Mouse (Mus musculus): ENCODE measurements around the gene Pcmt1. TPM values are rescaled to one million over a fixed set of nuclear protein-coding genes. Genes with fewer than 3 reads are reported as not detected.
"Not testable (repeated sequence)": the region's sequence is repeated elsewhere in the genome, so short reads cannot be mapped to it uniquely, and the experiment has no call there.

Gene Pcmt1
- polyA plus RNA-seq, 1 experiment, result 17.4 TPM

DNA sequence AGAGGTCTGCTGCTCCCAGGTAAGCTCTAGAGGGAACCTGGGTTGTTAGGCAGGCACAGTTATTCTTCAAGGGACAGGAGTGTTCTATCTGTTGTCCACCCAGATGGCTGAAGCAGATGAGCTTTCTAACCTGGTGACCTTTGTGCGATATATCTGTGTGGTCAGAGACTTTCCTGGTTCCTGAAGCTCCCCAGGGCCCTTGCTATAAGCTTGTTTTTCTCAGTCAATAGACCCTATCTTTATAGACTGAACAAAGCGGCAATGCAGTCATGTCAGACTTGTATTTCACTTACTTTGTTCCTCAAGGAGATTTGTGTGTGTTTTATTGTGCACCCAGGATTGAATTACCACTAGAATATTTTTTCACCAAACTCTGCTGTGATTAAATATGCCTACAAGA, 29.9 kb downstream of the Pcmt1 start:
- WGBS, result 78% methylated on average over 2 of the region's 2 CpGs
- no peak for DNase-seq (ENCODE audit: low read depth, low spot score)

- 88% methylated on average over 4 of the region's 4 CpGs for WGBS
- no peak for DNase-seq (ENCODE audit: low read depth, low spot score)
Observed at GRCm38 (mm10) chr10:7649059-7649458, 31.9 kb downstream of the Pcmt1 start.

DNA sequence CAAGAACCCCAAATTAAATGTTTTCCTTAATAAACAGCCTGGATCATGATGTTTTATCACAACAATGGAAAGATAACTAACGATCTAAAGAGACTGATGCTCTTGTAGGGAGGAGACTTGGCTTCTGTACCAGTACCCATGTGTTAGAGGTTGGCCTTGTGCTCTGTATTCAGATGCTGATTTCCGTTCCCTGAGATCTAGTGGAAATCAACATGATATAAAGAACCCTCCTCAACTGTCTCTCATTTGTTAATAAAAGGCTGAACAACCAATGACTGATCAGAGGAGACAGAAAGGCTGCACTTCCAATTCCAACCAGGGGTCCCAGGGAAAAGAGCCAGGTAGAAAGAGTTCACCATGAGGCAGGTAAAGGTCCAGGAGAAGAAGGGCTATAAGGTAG, 35.0 kb downstream of the Pcmt1 start:
- 88% methylated on average over 2 of the region's 2 CpGs for WGBS
- no peak for DNase-seq (ENCODE audit: low read depth, low spot score)

DNA sequence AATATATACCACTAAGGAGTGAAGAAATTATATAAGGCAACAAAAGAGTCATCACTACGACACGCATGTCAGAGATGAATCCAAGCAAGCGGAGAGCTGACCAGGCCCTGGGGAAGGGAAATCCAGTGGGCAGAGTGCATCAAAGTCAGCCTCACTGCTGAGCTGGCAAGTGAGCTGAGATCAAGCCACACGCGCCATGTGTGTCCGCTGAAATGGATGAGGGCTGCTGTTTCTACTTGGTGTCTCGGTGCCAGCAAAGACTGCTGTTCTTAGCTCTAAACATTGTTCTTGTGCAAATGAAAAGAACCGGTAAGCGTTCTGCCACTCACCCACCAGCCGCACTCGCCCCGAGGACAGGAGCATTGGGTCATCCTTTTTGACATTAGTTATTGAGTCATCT, 40.6 kb downstream of the Pcmt1 start:
- WGBS, result 97% methylated on average over 12 of the region's 12 CpGs
- DNase-seq (ENCODE audit: low read depth, low spot score), result no peak

DNA sequence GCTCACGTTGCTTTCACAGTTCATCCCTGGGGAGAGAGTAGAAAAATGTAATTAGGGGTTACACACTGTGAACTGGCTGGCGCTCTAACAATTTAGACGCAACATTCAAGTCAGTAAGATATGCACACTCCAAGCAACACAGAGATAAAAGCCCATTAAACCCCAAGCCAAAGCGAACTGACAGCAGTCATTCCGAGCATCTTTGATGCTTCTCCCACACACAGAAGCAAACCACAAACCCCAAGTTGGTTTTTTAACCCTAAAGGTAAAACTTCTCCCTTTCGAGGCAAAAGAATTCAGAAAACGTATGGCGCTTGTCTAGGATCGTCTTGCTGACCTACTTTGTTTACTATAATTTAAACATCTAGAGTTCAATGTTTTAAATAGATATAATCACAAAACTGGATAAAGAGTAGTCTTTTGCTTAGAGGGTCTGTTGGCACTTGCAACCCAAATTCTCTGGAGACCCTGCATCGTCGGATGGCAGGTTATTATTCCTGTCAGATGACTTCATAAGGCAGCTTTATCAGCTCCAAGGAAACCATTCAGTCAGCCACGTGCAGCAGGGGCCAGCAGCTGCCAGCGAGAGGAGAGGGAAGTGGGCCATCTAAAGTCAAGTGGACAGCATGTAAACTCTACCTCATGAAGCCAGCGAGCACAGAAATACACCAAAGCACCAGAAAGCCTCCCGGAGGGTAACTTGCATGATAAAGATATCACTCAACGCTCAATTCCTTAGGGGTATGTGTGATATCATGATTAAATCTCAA, 49.8 kb downstream of the Pcmt1 start:
- WGBS, result 75% methylated on average over 16 of the region's 16 CpGs
- no peak for DNase-seq (ENCODE audit: low read depth, low spot score)

GRCm38 (mm10) chr10:7630286-7630685, 50.6 kb downstream of the Pcmt1 start:
- DNase-seq (ENCODE audit: low read depth, low spot score), result no peak
- 84% methylated on average over 5 of the region's 5 CpGs for WGBS

GRCm38 (mm10) chr10:7629092-7629491, 51.8 kb downstream of the Pcmt1 start:
- DNase-seq (ENCODE audit: low read depth, low spot score), result no peak
- WGBS, result 89% methylated on average over 4 of the region's 4 CpGs

- no peak for DNase-seq (ENCODE audit: low read depth, low spot score)
- 92% methylated on average over 3 of the region's 3 CpGs for WGBS
Observed at GRCm38 (mm10) chr10:7623861-7624518, 56.9 kb downstream of the Pcmt1 start.

GRCm38 (mm10) chr10:7622378-7622777, 58.6 kb downstream of the Pcmt1 start:
- WGBS, result 83% methylated on average over 3 of the region's 3 CpGs
- DNase-seq (ENCODE audit: low read depth, low spot score), result no peak

DNA sequence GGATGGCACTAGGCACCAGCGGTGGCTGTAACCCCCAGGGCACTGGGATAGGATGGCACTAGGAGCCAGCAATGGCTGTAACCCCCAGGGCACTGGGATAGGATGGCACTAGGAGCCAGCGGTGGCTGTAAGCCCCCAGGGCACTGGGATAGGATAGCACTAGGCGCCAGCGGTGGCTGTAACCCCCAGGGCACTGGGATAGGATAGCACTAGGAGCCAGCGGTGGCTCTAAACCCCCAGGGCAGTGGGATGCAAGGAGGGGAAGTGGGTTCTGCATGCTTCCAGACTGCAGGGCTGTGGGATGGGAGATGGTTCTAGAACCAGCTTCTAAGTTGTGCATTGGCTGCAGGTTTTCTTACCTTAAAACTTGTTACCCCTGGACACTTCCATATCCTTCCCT, 60.2 kb downstream of the Pcmt1 start:
- WGBS, result 80% methylated on average over 5 of the region's 5 CpGs
- DNase-seq (ENCODE audit: low read depth, low spot score), result no peak

- DNase-seq (ENCODE audit: low read depth, low spot score), result no peak
- 92% methylated on average over 5 of the region's 5 CpGs for WGBS
Observed at GRCm38 (mm10) chr10:7619821-7620241, 61.1 kb downstream of the Pcmt1 start.

- WGBS, result 44% methylated on average over 3 of the region's 3 CpGs
- not testable (repeated sequence) for DNase-seq (ENCODE audit: low read depth, low spot score)
Observed at GRCm38 (mm10) chr10:7617556-7617955, 63.4 kb downstream of the Pcmt1 start.

DNA sequence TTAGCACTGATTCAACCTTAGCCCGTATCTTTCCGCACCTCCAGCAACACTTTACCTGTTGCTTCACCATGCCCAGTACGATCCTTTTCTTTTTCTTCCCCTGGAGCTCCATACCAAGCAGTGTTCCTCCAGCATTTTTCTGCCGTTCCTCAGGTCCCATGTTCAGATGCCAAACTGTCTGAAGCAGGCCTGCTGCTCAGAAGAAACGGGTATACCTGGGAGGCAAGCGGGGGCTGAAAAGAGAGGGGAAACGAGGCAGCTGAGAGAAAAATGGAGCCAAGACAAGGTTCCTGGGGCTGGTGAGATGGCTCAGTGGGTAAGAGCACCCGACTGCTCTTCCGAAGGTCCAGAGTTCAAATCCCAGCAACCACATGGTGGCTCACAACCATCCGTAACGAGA, 63.8 kb downstream of the Pcmt1 start:
- not testable (repeated sequence) for DNase-seq (ENCODE audit: low read depth, low spot score)
- WGBS, result 88% methylated on average over 11 of the region's 11 CpGs

DNA sequence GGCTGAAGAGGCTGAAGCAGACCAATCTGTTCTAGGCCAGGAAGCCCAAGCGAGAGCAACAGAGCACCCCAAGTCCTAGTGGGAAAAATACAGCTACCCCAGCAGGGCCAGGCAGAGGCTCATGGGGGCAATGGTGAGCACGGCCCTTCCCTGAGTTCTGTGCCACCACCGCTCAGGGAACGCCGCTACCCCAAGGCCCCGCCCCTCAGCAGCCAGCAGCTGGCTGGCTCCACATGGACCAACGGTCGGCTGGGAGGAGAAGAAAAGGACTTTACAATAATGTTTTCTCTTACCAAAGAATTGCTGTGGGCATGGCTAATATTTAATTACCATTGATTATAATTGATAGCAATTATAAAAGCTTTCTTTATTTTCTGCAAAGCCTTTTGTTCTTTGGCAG, 66.1 kb downstream of the Pcmt1 start:
- DNase-seq (ENCODE audit: low read depth, low spot score), result no peak
- 90% methylated on average over 8 of the region's 8 CpGs for WGBS

- DNase-seq (ENCODE audit: low read depth, low spot score), result not testable (repeated sequence)
Observed at GRCm38 (mm10) chr10:7612210-7612609, 68.7 kb downstream of the Pcmt1 start.

DNA sequence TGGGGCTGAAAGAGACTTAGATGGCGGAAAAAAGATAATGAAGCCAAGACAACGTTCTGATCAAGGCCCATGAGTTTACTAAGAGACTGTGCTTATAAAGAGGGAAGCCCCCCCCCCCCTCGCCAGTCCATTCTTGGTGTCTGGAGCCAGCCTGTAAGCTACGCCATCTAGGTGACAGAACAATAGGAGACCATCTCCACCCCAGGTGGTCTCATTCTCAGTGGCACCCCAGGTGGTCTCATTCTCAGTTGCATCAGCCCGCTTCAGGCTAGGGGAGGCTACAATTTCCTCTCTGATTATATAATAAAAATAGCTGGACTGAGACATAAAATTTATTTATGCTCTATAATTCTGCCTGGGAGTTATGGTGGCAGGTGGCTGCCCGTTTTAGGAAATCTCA, 69.3 kb downstream of the Pcmt1 start:
- WGBS, result 79% methylated on average over 6 of the region's 6 CpGs
- DNase-seq (ENCODE audit: low read depth, low spot score), result no peak

DNA sequence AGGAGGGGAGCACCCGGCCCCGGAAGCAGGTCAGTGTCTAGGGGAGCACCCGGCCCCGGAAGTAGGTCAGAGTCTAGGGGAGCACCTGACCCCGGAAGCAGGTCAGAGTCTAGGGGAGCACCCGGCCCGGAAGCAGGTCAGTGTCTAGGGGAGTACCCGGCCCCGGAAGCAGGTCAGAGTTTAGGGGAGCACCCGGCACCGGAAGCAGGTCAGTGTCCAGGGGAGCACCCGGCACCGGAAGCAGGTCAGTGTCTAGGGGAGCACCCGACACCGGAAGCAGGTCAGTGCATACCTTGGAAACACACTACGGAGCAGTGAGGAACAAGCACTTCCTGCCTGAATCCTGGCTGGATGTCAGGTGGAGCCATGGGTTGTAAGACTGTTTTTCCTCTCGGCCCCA, 72.3 kb downstream of the Pcmt1 start:
- no peak for DNase-seq (ENCODE audit: low read depth, low spot score)
- 85% methylated on average over 17 of the region's 17 CpGs for WGBS

GRCm38 (mm10) chr10:7606437-7606836, 74.5 kb downstream of the Pcmt1 start:
- DNase-seq (ENCODE audit: low read depth, low spot score), result no peak
- 85% methylated on average over 2 of the region's 2 CpGs for WGBS

DNA sequence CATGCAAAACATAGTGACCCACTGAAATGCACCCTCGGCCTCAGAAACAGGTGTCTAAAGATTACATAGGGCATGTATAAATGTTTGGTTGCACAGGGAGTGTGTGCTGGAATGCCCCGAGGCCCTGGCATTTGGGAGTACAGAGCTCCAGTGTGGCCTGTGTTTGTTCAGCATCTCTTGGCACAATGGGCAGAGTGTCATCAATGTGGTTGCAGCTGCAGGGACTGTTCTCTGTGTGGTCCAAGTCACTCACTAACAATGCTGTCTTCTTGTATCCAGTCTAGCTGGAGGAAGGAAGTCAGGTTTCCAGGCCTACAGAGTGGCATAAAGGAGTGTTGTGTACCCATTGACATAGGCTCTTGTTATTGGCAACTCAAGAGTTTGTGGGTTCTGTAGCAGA, 75.8 kb downstream of the Pcmt1 start:
- 64% methylated on average over 2 of the region's 2 CpGs for WGBS
- no peak for DNase-seq (ENCODE audit: low read depth, low spot score)

GRCm38 (mm10) chr10:7600647-7601046, 80.3 kb downstream of the Pcmt1 start:
- WGBS, result 10% methylated on average over 6 of the region's 6 CpGs
- DNase-seq (ENCODE audit: low read depth, low spot score), result peak; percentile 27

DNA sequence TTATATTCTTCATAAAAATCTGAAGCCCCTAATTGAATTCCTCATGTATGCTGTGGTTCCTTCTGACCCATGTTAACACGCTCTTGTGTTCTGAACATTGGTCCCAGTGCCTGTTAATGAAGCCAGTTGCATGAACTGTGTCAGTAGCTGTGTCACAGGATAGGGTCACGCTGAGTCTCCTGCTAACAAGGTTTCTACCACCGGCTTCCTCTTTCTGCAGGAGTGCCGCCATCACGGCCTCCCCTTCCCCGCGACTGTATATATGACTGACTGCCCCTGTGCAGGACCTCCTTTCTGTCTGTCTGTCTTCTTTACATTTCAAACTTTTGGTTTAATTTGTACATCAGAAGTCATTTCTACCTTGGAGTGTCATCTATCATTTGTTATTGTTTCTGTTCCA, 82.8 kb downstream of the Pcmt1 start:
- WGBS, result 80% methylated on average over 7 of the region's 7 CpGs
- no peak for DNase-seq (ENCODE audit: low read depth, low spot score)
